Mouse (Mus musculus) right cerebral cortex, postnatal 25 days (tissue): ENCODE measurements around the gene Ahcyl1.

Experiments
- DNase-seq: peaks from one replicate; pipeline ENCODE4 v3.0.0; 2022

The Ahcyl1 gene

GRCm38 (mm10) chr3:107701767-107702394 lies 5.5 kb upstream of the Ahcyl1 start:
- DNase-seq: no peak

- no peak for DNase-seq
These were observed 4.3 kb upstream of the Ahcyl1 start for GRCm38 (mm10) chr3:107700625-107701024.

DNA sequence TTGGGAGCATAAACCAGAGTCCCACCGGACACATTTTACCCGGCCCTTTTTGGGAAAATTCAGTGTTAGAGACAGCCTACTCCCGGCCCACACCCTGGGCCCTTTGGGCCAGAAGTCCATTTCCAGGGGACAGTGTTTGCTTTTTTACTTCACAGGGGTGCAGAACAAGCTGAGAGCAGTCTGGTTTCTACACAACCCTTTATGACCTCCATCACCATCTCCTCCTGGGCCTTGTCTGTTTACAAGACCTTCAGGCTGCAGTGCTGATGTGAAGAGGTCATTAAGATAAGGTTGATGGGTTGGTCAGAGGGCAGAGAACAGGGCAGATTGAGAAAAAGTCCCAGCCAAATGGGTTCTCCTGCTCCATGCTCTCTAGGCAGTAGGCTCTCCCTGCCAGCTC lies 550 bp upstream of the Ahcyl1 start:
- DNase-seq: no peak

- no peak for DNase-seq
These were observed 977 bp downstream of the Ahcyl1 start for GRCm38 (mm10) chr3:107695219-107695947.

DNA sequence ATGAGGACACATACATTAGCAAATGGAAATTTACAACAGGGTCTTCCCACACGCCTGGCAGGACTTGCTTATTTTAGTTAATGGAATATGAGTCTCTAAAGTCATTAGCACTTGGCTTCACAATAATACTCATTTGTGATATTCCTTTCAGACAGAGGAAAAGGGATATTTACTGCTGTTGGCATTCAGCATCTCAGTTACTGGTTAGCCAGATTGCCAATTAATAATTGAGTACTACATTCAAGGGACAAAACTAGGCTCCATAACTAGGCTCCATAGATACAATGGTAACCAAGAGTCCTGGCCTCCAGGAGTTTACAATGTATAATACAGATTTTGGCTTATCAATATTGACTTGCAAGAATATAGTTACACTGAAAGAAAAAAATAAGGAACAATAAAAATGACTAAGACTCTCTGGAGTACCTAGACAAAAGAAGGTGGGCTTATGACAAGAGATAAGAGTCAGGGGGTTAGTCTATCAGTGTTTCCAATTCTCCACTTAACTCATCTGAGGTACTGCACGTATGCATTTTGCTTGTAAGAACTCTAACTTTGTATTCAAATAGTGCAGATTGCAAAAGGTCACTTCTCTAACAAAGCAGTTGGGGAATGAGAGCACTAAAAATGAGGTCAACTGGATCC lies 2.0 kb downstream of the Ahcyl1 start:
- no peak for DNase-seq

- no peak for DNase-seq
These were observed 6.0 kb downstream of the Ahcyl1 start for GRCm38 (mm10) chr3:107690366-107690765.

DNA sequence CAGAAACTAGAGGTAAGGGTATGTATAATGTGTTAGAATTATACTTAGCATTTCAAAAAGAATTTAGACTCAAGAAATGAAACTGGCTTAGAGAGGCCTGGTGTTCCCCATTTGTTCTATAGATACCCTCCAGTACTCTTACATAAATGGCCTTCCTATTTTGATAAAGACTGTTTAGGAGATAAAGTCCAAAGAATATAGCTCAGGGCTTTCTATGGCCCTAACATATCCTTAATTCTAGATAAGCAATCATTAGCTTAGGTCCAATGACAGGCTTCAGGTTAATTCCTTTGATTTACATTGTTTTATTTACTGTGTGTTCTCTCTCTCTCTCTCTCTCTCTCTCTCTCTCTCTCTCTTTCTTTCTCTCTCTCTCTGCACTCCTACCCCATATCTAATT lies 7.1 kb downstream of the Ahcyl1 start:
- DNase-seq: no peak

GRCm38 (mm10) chr3:107688236-107688635 lies 8.1 kb downstream of the Ahcyl1 start:
- no peak for DNase-seq

GRCm38 (mm10) chr3:107686276-107686977 lies 9.9 kb downstream of the Ahcyl1 start:
- no peak for DNase-seq

DNA sequence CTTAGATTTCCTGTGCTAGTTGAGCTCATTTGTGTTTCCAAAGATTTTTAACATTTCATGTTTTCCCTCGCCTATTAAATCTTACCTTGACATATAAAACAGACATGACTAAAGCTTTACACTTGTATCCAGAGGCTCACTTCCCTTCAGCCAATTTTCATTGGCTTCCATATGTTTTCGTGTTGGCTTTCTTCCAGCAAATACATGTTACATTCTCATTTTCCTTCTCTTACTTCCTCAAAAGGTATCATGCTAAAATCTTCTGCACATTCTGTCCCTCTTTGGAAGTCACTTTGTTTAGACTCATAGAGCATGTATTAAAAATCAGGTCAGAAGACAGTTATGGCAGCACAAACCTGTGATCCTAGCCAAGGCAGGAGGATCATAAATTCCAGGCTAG lies 10.7 kb downstream of the Ahcyl1 start:
- DNase-seq: no peak

- peak; percentile 48 for DNase-seq
These were observed 12.8 kb downstream of the Ahcyl1 start for GRCm38 (mm10) chr3:107683587-107683986.

GRCm38 (mm10) chr3:107680790-107681576 lies 15.4 kb downstream of the Ahcyl1 start:
- peak; percentile 67 for DNase-seq

DNA sequence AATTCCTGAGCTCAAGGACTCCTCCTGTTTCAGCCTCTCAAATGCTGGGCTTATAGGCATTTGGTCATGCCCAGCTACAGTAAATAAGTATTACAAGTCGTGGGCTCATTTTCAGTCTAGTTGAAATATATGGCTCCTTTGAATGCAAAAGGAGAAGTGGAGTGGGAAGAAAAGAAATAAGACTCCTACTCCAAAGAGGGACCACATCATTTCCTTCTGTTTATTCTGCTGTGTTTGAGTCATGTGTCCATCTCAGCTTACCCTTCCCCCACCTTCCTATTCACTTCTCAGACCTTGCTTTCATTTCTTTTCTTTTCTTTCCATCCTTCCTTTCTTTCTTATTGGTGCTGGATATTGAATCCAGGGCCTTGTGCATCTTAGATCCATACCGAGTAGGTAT lies 24.9 kb downstream of the Ahcyl1 start:
- no peak for DNase-seq

- DNase-seq: no peak
These were observed 25.9 kb downstream of the Ahcyl1 start for GRCm38 (mm10) chr3:107670500-107670899.

DNA sequence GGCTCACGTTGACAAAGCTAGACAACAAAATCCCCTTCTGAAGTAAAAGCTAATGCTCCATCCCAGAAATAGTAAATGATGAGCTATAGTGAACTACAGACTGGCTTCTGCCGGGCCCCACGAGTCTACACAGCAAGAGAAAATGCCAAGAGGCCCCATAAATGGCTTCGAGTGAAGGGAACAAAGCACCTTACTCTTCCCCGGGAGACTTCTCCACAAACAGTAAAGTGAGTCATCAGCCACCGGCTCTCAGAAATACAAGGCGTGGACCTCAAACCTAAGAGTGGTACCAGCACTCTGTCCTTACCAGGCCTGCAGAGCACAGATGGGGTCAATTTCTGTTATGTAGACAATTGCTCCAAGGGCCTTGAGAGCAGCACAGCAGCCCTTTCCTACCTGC lies 27.6 kb downstream of the Ahcyl1 start:
- no peak for DNase-seq

- DNase-seq: no peak
These were observed 28.9 kb downstream of the Ahcyl1 start for GRCm38 (mm10) chr3:107667426-107667825.

GRCm38 (mm10) chr3:107664641-107665040 lies 31.7 kb downstream of the Ahcyl1 start:
- DNase-seq: no peak

DNA sequence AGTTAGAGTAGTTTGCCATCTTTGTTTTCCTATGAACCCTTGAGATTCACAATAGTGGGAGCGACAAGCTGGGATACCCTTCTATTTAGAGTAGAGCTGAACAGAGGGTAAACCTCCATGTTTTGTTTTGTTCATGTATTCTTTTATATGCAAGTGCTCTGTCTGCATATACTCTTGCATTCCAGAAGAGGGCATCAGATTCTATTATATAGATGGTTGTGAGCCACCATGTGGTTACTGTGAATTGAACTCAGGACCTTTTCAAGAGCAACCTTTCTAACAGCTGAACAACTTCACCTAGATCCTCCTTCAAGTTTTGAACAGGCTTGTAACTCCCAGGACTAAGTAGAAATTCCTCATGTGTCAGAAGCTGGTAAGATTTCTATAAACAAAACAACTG lies 37.4 kb downstream of the Ahcyl1 start:
- DNase-seq: no peak

- no peak for DNase-seq
These were observed 39.5 kb downstream of the Ahcyl1 start for GRCm38 (mm10) chr3:107656888-107657287.

GRCm38 (mm10) chr3:107656151-107656550 lies 40.2 kb downstream of the Ahcyl1 start:
- DNase-seq: no peak

GRCm38 (mm10) chr3:107655491-107655890 lies 40.9 kb downstream of the Ahcyl1 start:
- no peak for DNase-seq

- DNase-seq: no peak
These were observed 41.5 kb downstream of the Ahcyl1 start for GRCm38 (mm10) chr3:107654861-107655260.

DNA sequence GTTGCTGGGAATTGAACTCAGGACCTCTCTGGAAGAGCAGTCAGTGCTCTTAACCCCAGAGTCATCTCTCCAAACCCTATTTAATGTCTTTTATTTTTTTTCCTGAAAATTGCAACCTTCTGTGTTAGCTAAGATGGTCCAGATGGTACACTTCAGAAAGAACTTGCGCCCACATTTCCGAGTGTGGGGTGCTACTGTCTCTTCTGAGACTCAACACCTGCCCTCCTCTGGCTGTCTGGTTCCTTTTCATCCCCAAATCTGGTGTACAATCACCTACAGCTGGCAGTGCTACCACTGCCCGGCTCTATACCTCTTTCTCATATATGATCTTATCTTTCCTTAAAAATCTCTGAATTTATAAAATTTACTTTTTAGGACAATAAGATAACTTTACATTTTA lies 43.4 kb downstream of the Ahcyl1 start:
- DNase-seq: no peak
